Mouse (Mus musculus) gastrocnemius, adult 18-20 months (tissue): Measurements from ENCODE around the gene Ak8. TPM values are rescaled to one million over a fixed set of nuclear protein-coding genes. Genes with fewer than 3 reads are reported as not detected.

Experiments used
- DNase-seq: peaks from one replicate; pipeline ENCODE4 v3.0.0; 2021; ENCODE audit warnings: low spot score
- total RNA-seq, 2 experiments: library from RNA; stranded (reverse); gene quantifications; 2 replicates each; pipeline ENCODE4 v1.2.3; 2021

Ak8 gene
- total RNA-seq, 2 experiments from 2014 or later = not detected

DNA sequence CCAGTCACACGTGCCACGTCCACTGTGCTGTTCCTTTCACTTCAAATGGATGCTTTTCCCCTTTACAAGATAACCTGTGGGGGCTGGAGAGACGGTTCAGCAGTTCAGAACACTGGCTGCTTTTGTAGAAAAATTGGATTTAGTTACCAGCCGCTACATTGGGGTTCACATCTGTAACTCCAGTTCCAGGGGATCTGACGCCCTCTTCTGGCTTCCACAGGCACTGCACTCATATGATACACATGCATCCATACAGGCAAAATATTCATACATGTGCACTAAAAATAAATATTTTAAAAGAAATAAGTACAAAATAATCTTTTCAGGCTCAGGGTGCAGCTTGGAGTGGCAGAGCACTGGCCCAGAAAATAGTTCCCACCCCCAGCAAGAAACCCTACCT, 94.7 kb downstream of the Ak8 start:
- DNase-seq = no peak

GRCm38 (mm10) chr2:28796298-28796697, 96.3 kb downstream of the Ak8 start:
- DNase-seq = no peak

- DNase-seq = no peak
Observed at GRCm38 (mm10) chr2:28797490-28798106, 97.6 kb downstream of the Ak8 start.

DNA sequence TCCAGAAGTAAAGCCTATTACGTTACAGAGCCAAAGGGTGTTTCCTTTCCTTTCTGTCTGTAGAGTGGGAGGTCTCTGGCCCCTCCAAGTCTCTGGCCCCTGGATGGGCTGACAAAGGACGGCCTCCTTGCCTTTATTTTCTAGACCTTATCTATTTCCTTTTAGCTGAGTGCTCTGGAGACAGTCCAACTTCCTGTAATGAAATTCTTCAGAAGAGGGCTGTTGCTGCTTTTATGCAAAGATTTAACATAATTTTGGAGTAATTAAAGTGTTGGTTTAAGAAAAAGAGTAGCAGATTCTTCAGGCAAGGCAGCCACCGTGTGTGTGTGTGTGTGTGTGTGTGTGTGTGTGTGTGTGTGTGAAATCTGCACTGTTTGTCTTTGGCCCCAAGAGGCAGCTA, 98.4 kb downstream of the Ak8 start:
- no peak for DNase-seq

- no peak for DNase-seq
Observed at GRCm38 (mm10) chr2:28799575-28799974, 99.6 kb downstream of the Ak8 start.

DNA sequence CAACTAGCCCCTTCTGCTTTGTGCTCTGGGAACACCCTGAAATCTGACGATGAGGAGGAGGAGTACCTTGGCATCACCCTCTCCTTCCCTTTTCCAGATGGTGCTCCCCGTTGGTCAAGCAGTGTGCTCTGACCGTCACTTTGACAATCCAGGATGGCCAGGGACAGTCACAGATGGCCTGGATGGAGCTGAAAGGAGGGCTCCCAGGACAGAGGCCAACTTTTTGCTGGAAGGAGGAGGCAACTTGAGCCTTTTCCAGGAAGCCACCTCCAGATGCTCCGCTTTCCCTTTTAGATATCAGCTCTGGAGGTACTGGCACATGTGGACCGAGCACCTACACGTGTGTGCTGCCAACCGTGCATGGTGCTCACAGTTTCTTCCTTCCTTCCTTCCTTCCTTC, 103.4 kb downstream of the Ak8 start:
- no peak for DNase-seq

- DNase-seq = no peak
Observed at GRCm38 (mm10) chr2:28808841-28809240, 108.9 kb downstream of the Ak8 start.

- no peak for DNase-seq
Observed at GRCm38 (mm10) chr2:28810260-28811013, 110.5 kb downstream of the Ak8 start.

DNA sequence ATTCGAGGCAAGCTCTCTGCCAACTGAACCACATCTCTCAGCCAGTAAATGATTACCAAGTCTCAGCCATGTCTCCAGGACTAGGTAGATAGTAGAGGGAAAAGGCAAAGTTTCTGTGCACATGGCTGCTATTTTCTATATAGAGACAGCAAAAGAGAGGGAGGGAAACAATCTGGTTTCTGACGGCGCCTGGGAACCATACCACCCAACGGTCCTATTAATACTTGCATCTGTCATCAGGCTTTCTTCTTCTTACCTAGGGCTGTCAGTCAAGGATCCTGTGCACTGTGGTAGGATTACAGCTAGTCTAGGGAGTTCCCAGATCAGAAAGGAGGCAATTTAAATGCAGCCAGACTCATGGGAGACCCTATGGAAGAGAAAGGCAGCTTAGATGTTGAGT, 118.9 kb downstream of the Ak8 start:
- no peak for DNase-seq

DNA sequence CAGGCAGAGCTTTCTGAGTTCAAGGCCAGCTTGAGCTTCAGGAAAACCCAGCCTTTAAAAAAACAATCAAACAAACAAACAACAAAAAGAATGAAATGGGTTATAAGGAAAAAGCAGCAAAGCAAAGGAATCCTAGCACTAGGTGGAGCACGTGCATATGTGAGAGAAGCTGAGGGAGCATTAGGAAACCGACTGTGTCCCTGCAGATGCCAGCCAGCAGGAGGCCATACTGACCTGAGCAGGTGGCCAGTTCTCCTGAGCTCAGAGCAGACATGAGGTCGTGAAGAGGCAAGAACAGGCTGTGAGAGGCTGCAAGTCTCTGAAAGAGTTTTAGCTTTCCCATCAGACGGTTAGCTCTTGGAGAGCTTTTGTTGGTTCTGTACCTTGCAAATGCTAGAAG, 129.3 kb downstream of the Ak8 start:
- no peak for DNase-seq

- no peak for DNase-seq
Observed at GRCm38 (mm10) chr2:28836181-28836940, 136.4 kb downstream of the Ak8 start.

- no peak for DNase-seq
Observed at GRCm38 (mm10) chr2:28839501-28840221, 139.7 kb downstream of the Ak8 start.

DNA sequence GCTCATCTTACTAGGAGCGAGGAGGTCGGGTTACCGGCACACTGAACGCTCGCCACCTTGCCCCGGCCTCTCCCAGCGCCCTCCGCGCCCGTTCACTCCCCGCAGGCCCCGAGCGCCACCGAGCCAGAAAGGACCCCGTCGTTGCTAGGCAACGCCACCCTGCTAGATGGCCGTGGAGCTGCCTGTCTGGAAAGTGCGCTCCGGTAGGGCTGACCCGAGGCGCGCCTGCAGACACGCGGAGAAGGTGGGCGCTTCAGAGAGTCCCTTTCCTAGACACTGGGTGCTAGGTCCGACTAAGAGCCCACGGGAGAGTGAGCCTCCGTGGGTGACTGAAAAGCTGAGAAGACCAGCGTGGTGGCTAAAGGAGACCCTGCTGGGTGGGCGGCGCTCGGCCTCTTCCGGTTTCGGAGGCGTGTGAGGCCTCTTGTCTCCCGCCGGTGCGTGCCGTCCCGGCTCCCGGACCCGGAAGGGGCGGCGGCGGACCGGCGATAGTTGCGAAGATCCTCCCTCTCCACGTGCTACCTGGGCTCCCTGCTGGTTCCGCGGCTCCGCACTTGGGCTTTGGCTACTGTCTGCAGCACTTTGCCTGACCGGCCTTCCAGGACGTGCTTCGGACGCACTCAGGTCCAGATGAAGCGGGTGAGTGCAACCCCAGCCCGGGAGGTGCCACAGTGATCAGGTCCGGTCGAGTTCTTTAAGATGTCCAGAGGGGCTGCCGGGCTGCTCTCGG, 140.4 kb downstream of the Ak8 start, which contains the start of the genes Gtf3c4 and Ddx31:
Gene Gtf3c4, minus strand, starts transcription at position 139 of the 730 bp plus-strand sequence.
Gene Ddx31, plus strand, starts transcription at position 185 of the 730 bp plus-strand sequence.
- peak; percentile 94 for DNase-seq

GRCm38 (mm10) chr2:28842042-28842441, 142.1 kb downstream of the Ak8 start:
- no peak for DNase-seq

DNA sequence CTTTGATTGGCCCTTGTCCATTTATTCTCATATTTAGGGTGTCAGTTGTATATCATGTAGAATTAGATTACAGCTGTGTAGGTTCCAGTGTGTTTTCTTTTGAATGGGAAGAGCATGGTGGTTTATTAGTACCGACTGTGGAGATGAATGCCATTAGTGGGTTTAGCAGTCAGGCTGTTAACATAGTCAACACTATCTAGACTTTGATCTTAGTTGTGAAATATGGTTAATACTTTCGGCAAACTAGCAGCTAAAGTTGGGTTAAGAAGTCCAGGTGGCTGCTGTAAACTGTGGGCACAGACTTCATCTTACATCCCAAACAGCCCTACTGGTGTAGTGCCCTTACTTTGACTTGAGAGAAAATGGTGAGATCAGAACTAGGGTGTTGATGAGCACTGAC, 148.9 kb downstream of the Ak8 start:
- no peak for DNase-seq

GRCm38 (mm10) chr2:28852594-28852993, 152.6 kb downstream of the Ak8 start:
- DNase-seq = no peak

DNA sequence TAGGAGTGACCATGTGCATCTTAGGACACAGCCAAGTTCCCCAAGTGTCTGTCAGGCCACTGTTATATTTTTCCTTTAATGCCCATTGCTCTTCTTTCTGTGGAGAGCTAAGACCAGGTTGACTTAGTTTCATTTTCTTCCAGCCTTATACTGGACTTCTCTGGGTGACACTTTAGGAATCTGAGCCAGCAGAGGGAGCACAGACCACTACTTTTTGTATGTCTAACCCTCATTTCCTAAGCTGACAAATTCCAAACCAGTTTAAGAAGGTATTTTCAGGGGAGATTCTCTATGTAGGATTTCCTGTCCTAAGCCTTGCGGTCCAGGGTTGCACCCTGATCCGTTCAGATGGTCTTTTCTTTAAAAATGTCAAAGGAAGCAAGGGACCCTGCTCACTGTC, 155.8 kb downstream of the Ak8 start:
- DNase-seq = no peak

GRCm38 (mm10) chr2:28859303-28859702, 159.3 kb downstream of the Ak8 start:
- DNase-seq = no peak

DNA sequence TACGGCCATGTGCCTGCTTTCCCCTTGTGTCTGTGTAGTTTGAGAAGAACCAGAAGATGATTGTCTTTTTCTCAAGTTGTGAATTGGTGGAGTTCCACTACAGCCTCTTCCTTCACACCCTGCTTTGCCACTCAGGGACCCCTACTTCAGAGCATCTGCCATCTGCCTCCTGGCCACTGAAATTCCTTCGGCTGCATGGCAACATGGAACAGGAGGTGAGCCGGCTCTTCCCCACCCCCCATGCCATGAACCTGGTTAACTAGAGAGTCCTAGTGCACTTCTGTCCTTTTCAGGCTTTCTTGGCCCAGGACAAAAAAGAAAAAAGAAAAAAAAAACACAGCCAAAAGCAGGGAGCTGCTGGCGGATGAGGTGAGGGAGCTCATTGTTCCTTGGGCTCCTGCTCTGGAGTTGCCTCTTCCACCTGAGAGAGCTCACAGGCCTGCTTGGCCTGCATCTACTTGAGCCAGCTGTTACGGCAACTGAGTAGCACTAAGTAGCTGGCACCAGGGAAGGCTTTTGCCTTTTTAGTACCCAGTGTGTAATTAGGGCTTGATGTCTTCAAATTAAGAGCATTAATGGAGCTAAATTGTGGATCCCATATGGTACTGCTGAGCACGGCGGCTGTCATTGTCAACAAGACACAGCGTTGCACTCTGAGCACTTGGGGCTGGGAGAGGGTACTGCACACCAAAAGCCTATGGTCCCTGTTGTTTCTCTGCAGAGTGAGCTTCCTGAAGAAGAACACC, 160.9 kb downstream of the Ak8 start:
- no peak for DNase-seq
